Mouse (Mus musculus): ENCODE data around the gene Plek. TPM values are rescaled to one million over a fixed set of nuclear protein-coding genes. Genes with fewer than 3 reads are reported as not detected.

Plek gene
- polyA plus RNA-seq, 1 experiment from 2014 or later = 3.3 TPM

GRCm38 (mm10) chr11:16932159-16932558, 120.0 kb downstream of the Plek start:
- 86% methylated on average over 3 of the region's 3 CpGs for WGBS
- H3K4me3 ChIP-seq (replicated peaks) = no peak overlapping the region
- H3K36me3 ChIP-seq = no peaks in the 10 kb centered on the region
- no peak overlapping the region for H3K27ac ChIP-seq
- no peak overlapping the region for H3K9ac ChIP-seq
- no peak overlapping the region for H3K4me2 ChIP-seq
- no peaks in the 10 kb centered on the region for H3K9me3 ChIP-seq
- no peaks in the 10 kb centered on the region for H3K4me1 ChIP-seq
- H3K27me3 ChIP-seq (replicated peaks) = no peaks in the 10 kb centered on the region
- no peak for ATAC-seq (ENCODE audit: insufficient read depth, low FRiP score, low read depth)

Other genes with a start within 250 kb of the Plek start
- 1.4 and 1.7 TPM in 2 replicates for gene Fbxo48, start 101.0 kb downstream of the Plek start, polyA plus RNA-seq (2015; fragmentation: Nextera tagmentation; extraction: Ambion mirVana)
- 26.7 and 28.4 TPM in 2 replicates for gene Cnrip1, start 795 bp downstream of the Plek start, polyA plus RNA-seq (2015; fragmentation: Nextera tagmentation; extraction: Ambion mirVana)
- 101 and 102 TPM in 2 replicates for gene Ppp3r1, start 106.9 kb upstream of the Plek start, polyA plus RNA-seq (2015; fragmentation: Nextera tagmentation; extraction: Ambion mirVana)
- 23.8 and 29.3 TPM in 2 replicates for gene Wdr92, start 129.7 kb upstream of the Plek start, polyA plus RNA-seq (2015; fragmentation: Nextera tagmentation; extraction: Ambion mirVana)
- 78.4 and 79.0 TPM in 2 replicates for gene Pno1, start 159.2 kb upstream of the Plek start, polyA plus RNA-seq (2015; fragmentation: Nextera tagmentation; extraction: Ambion mirVana)
- 91.0 and 95.2 TPM in 2 replicates for gene C1d, start 205.2 kb upstream of the Plek start, polyA plus RNA-seq (2015; fragmentation: Nextera tagmentation; extraction: Ambion mirVana)